In genomic region chr15:102156836-102157235, GRCm38 (mm10) we compare ENCODE assay signal across 12 mouse cellular contexts. TPM values are rescaled to one million over a fixed set of nuclear protein-coding genes. Genes with fewer than 3 reads are reported as not detected.
DNase-seq lines count a peak whose midpoint lies in the region; ATAC-seq lines count a peak whose summit lies in the region.
"Had no signal": no experiment of that assay in that cellular context is flagged by ENCODE, and none has a peak within 500 bp of the region (broad histone marks: within the 10 kb centered on the region; RNA-seq: fewer than 3 reads in every experiment).

No protein-coding gene starts in this region.

- peak; percentile 38 for DNase-seq in left cerebral cortex, postnatal 4 days
- DNase-seq in left cerebral cortex, postnatal 10 days (ENCODE audit: extremely low spot score in 1 of 2, low spot score in 2 of 2): no peak
- DNase-seq in embryo, embryonic 11 days: peak; percentile 56
- no peak for DNase-seq in limb, embryonic 10.5 days (ENCODE audit: low spot score)
- DNase-seq in layer of hippocampus, adult 11-12 months (ENCODE audit: low spot score): no peak
- DNase-seq in urinary bladder, adult 2 months (ENCODE audit: low spot score): no peak
- DNase-seq: heart, adult 18-20 months had no signal

- peak overlapping the region; percentile 64; the same call in 1 of the 2 replicates for H3K27ac ChIP-seq in limb, embryonic 10.5 days
- H3K27ac ChIP-seq in neural tube, embryonic 14.5 days (ENCODE audit: low read depth, low read length): no peak overlapping the region
- H3K27ac ChIP-seq: stomach, embryonic 15.5 days had no signal

- no peaks in the 10 kb centered on the region for H3K9me3 ChIP-seq in limb, embryonic 10.5 days (replicated peaks)
- H3K9me3 ChIP-seq in neural tube, embryonic 14.5 days (ENCODE audit: control insufficient read depth, low read length): no peaks in the 10 kb centered on the region
- H3K9me3 ChIP-seq: megakaryocyte, embryonic 14.5 days; stomach, embryonic 15.5 days had no signal

- no peaks in the 10 kb centered on the region for H3K36me3 ChIP-seq in limb, embryonic 10.5 days
- no peaks in the 10 kb centered on the region for H3K36me3 ChIP-seq in neural tube, embryonic 14.5 days (ENCODE audit: control insufficient read depth, insufficient read depth, low read length)
- H3K36me3 ChIP-seq: stomach, embryonic 15.5 days had no signal

- H3K27me3 ChIP-seq in limb, embryonic 10.5 days (ENCODE audit: low read depth, poor library complexity, severe bottlenecking): peaks cover 6% of the 10 kb centered on the region
- no peaks in the 10 kb centered on the region for H3K27me3 ChIP-seq in neural tube, embryonic 14.5 days (ENCODE audit: control insufficient read depth, insufficient read depth, low read length)
- H3K27me3 ChIP-seq: megakaryocyte, embryonic 14.5 days; stomach, embryonic 15.5 days had no signal

- H3K4me3 ChIP-seq in limb, embryonic 10.5 days: no peak overlapping the region
- H3K4me3 ChIP-seq in neural tube, embryonic 14.5 days (ENCODE audit: low read depth, low read length): no peak overlapping the region
- H3K4me3 ChIP-seq: megakaryocyte, embryonic 14.5 days; stomach, embryonic 15.5 days had no signal

- WGBS in limb, embryonic 10.5 days: 51% methylated on average over 20 of the region's 20 CpGs
- 31% methylated on average over 20 of the region's 20 CpGs for WGBS in neural tube, embryonic 14.5 days

- no peak overlapping the region for H3K4me2 ChIP-seq in neural tube, embryonic 14.5 days (ENCODE audit: low read depth, low read length)
- H3K4me2 ChIP-seq: liver, embryonic 11.5 days; stomach, embryonic 15.5 days had no signal

- peak; percentile 17; the same call in 1 of the 2 replicates for ATAC-seq in neural tube, embryonic 14.5 days (ENCODE audit: low read depth)
- ATAC-seq in granulocyte monocyte progenitor cell, adult 5-6 weeks (replicated peaks; ENCODE audit: poor library complexity, severe bottlenecking): no peak

- no peak overlapping the region for H3K9ac ChIP-seq in neural tube, embryonic 14.5 days (replicated peaks; ENCODE audit: low read depth, low read length)
- H3K9ac ChIP-seq: stomach, embryonic 15.5 days had no signal

- H3K4me1 ChIP-seq in limb, embryonic 10.5 days: peaks cover 17% of the 10 kb centered on the region
- no peaks in the 10 kb centered on the region for H3K4me1 ChIP-seq in neural tube, embryonic 14.5 days (ENCODE audit: control insufficient read depth, insufficient read depth, low read length)
- H3K4me1 ChIP-seq: stomach, embryonic 15.5 days had no signal

- intact Hi-C loops in left cerebral cortex, postnatal 4 days (cut with DNase I): no loop called here
- intact Hi-C loops in left cerebral cortex, postnatal 10 days (cut with DNase I): no loop called here

RNA-seq across cellular contexts. Expression of gene Soat2, which starts 6.5 kb away (rescaled TPM):
- total RNA-seq in left cerebral cortex, postnatal 4 days (2021): not detected
- under 1 TPM in 1 of 2 experiments, not detected in 1; 0.16 TPM for total RNA-seq in left cerebral cortex, postnatal 10 days (2021)
- 0.06 and 0.24 TPM in 2 replicates for polyA plus RNA-seq in limb, embryonic 10.5 days (2016; fragmentation: Nextera tagmentation; extraction: Ambion mirVana)
- polyA plus RNA-seq in neural tube, embryonic 14.5 days (2014; fragmentation: Nextera tagmentation; extraction: Ambion mirVana): not detected in 2 replicates
- 0.85 and 0.97 TPM in 2 replicates for total RNA-seq in granulocyte monocyte progenitor cell, adult 5-6 weeks (2014; fragmentation: Nextera tagmentation)
- 0.15 and 0.56 TPM in 2 replicates for total RNA-seq in granulocyte monocyte progenitor cell, adult 5-6 weeks (2017)
- 0.59 and 0.89 TPM in 2 replicates for polyA plus RNA-seq in urinary bladder, adult 2 months (2012; rRNA removed)
- total RNA-seq: heart, adult 18-20 months had no signal

RNA-seq across cellular contexts. Expression of gene Igfbp6, which starts 12.7 kb away (rescaled TPM):
- total RNA-seq in left cerebral cortex, postnatal 4 days (2021): 1 to 10 TPM; 1.6 to 2.0 TPM
- total RNA-seq in left cerebral cortex, postnatal 10 days (2021): 1 to 10 TPM; 3.1 to 4.1 TPM
- 0.23 and 0.46 TPM in 2 replicates for polyA plus RNA-seq in limb, embryonic 10.5 days (2016; fragmentation: Nextera tagmentation; extraction: Ambion mirVana)
- polyA plus RNA-seq in neural tube, embryonic 14.5 days (2014; fragmentation: Nextera tagmentation; extraction: Ambion mirVana): 0.74 and 1.7 TPM in 2 replicates
- total RNA-seq in granulocyte monocyte progenitor cell, adult 5-6 weeks (2014; fragmentation: Nextera tagmentation): not detected in 2 replicates
- total RNA-seq in granulocyte monocyte progenitor cell, adult 5-6 weeks (2017): not detected in 2 replicates
- 260 TPM in 2 replicates for polyA plus RNA-seq in urinary bladder, adult 2 months (2012; rRNA removed)

RNA-seq across cellular contexts. Expression of gene Spryd3, which starts 20.8 kb away (rescaled TPM):
- total RNA-seq in left cerebral cortex, postnatal 4 days (2021): 100 to 1,000 TPM; 115 to 118 TPM
- 100 to 1,000 TPM; 149 to 150 TPM for total RNA-seq in left cerebral cortex, postnatal 10 days (2021)
- 12.6 and 14.6 TPM in 2 replicates for polyA plus RNA-seq in limb, embryonic 10.5 days (2016; fragmentation: Nextera tagmentation; extraction: Ambion mirVana)
- 59.6 and 61.8 TPM in 2 replicates for polyA plus RNA-seq in neural tube, embryonic 14.5 days (2014; fragmentation: Nextera tagmentation; extraction: Ambion mirVana)
- 10.9 and 12.6 TPM in 2 replicates for total RNA-seq in granulocyte monocyte progenitor cell, adult 5-6 weeks (2014; fragmentation: Nextera tagmentation)
- 13.2 and 24.2 TPM in 2 replicates for total RNA-seq in granulocyte monocyte progenitor cell, adult 5-6 weeks (2017)
- 43.7 and 50.0 TPM in 2 replicates for polyA plus RNA-seq in urinary bladder, adult 2 months (2012; rRNA removed)

RNA-seq across cellular contexts. Expression of gene Zfp740, which starts 46.2 kb away (rescaled TPM):
- 10 to 100 TPM; 70.3 to 70.6 TPM for total RNA-seq in left cerebral cortex, postnatal 4 days (2021)
- total RNA-seq in left cerebral cortex, postnatal 10 days (2021): 10 to 100 TPM; 53.2 to 56.7 TPM
- 73.0 and 88.7 TPM in 2 replicates for polyA plus RNA-seq in limb, embryonic 10.5 days (2016; fragmentation: Nextera tagmentation; extraction: Ambion mirVana)
- 38.2 and 52.9 TPM in 2 replicates for polyA plus RNA-seq in neural tube, embryonic 14.5 days (2014; fragmentation: Nextera tagmentation; extraction: Ambion mirVana)
- 48.7 and 68.9 TPM in 2 replicates for total RNA-seq in granulocyte monocyte progenitor cell, adult 5-6 weeks (2014; fragmentation: Nextera tagmentation)
- total RNA-seq in granulocyte monocyte progenitor cell, adult 5-6 weeks (2017): 23.8 and 27.8 TPM in 2 replicates
- 62.9 and 67.8 TPM in 2 replicates for polyA plus RNA-seq in urinary bladder, adult 2 months (2012; rRNA removed)

RNA-seq across cellular contexts. Expression of gene Csad, which starts 47.7 kb away (rescaled TPM):
- total RNA-seq in left cerebral cortex, postnatal 4 days (2021): 10 to 100 TPM; 27.8 TPM
- total RNA-seq in left cerebral cortex, postnatal 10 days (2021): 10 to 100 TPM; 25.8 to 27.5 TPM
- polyA plus RNA-seq in limb, embryonic 10.5 days (2016; fragmentation: Nextera tagmentation; extraction: Ambion mirVana): 38.8 and 55.0 TPM in 2 replicates
- polyA plus RNA-seq in neural tube, embryonic 14.5 days (2014; fragmentation: Nextera tagmentation; extraction: Ambion mirVana): 28.7 and 36.5 TPM in 2 replicates
- 17.0 and 18.1 TPM in 2 replicates for total RNA-seq in granulocyte monocyte progenitor cell, adult 5-6 weeks (2014; fragmentation: Nextera tagmentation)
- total RNA-seq in granulocyte monocyte progenitor cell, adult 5-6 weeks (2017): 7.5 and 23.4 TPM in 2 replicates
- polyA plus RNA-seq in urinary bladder, adult 2 months (2012; rRNA removed): 92.4 and 102 TPM in 2 replicates

Comparison
In these comparisons a context has a peak if more than half of its experiments do, and no peak if none do; other contexts are left out.
1. DNase-seq: peak in left cerebral cortex, postnatal 4 days (single experiment) and embryo, embryonic 11 days (single experiment); none in left cerebral cortex, postnatal 10 days (0 of 2), limb, embryonic 10.5 days (single experiment), layer of hippocampus, adult 11-12 months (single experiment) and urinary bladder, adult 2 months (single experiment).
2. RNA of gene Spryd3, which starts 20.8 kb away (total RNA-seq): 149 to 150 TPM in left cerebral cortex, postnatal 10 days and 115 to 118 TPM in left cerebral cortex, postnatal 4 days; 10.9 to 24.2 TPM in granulocyte monocyte progenitor cell, adult 5-6 weeks; every median in the first group is over 4 times any median in the second.